10 mouse cellular contexts compared by ENCODE assay signal in the genomic region with DNA sequence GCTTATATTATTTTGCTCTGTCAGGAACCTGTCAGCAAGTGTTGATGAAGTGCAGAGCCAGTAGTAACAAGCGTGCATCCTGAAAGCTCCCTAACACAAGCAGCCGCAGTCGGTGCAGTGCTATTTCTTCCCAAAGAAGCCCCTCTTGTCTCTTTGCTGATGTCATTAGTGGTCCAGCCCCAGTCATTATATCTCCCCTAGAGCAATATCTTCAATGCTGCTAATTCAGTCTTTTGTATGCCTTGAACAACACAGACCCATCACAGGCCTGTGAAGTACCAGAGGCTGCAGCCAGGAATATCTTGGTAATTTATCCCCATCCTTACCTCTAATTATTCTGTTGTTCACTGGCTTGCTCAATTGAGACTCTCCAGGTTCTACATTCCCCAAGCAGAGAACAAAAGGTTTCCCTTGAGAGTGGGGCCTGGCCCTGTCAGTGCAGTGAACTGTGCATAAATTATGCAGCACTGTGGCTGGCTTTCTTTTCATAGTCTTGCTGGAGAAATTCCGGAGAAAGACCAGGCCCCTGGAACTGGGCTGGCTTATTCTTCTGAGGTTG.
DNase-seq lines count a peak whose midpoint lies in the region; ATAC-seq lines count a peak whose summit lies in the region.
"Had no signal": no experiment of that assay in that cellular context is flagged by ENCODE, and none has a peak within 500 bp of the region (broad histone marks: within the 10 kb centered on the region; RNA-seq: fewer than 3 reads in every experiment).

No protein-coding gene starts in this region.

- no peaks in the 10 kb centered on the region for H3K9me3 ChIP-seq in embryonic facial prominence, embryonic 12.5 days
- H3K9me3 ChIP-seq in neural tube, embryonic 11.5 days (ENCODE audit: control insufficient read depth, low read length): no peaks in the 10 kb centered on the region

- H3K9ac ChIP-seq in embryonic facial prominence, embryonic 12.5 days: no peak overlapping the region
- no peak overlapping the region for H3K9ac ChIP-seq in neural tube, embryonic 11.5 days (ENCODE audit: low read length)

- H3K27me3 ChIP-seq in embryonic facial prominence, embryonic 12.5 days: no peaks in the 10 kb centered on the region
- H3K27me3 ChIP-seq in neural tube, embryonic 11.5 days (ENCODE audit: control insufficient read depth, insufficient read depth, low read length): no peaks in the 10 kb centered on the region

- peaks cover 13% of the 10 kb centered on the region for H3K4me1 ChIP-seq in embryonic facial prominence, embryonic 12.5 days
- peaks cover 10% of the 10 kb centered on the region for H3K4me1 ChIP-seq in neural tube, embryonic 11.5 days (ENCODE audit: control insufficient read depth, insufficient read depth, low read length)

- peak; percentile 28 for DNase-seq in adrenal gland, adult 2 months
- no peak for DNase-seq in adrenal gland, postnatal 4 days (ENCODE audit: low spot score in 2 of 2)
- peak; percentile 29 for DNase-seq in kidney, adult 18-20 months
- DNase-seq in neural tube, embryonic 11.5 days (ENCODE audit: low spot score): peak; percentile 68
- DNase-seq in cerebellum, adult 18-20 months: no peak
- DNase-seq in lung, adult 18-20 months: no peak

- WGBS in embryonic facial prominence, embryonic 12.5 days: 21% methylated on average over 4 of the region's 4 CpGs
- 2% methylated on average over 4 of the region's 4 CpGs for WGBS in neural tube, embryonic 11.5 days

- peak overlapping the region; percentile 24; the same call in 1 of the 2 replicates for H3K27ac ChIP-seq in embryonic facial prominence, embryonic 12.5 days
- H3K27ac ChIP-seq in neural tube, embryonic 11.5 days (ENCODE audit: low read depth, low read length): peak overlapping the region; percentile 36
- H3K27ac ChIP-seq: macrophage had no signal

- no peak overlapping the region for H3K4me2 ChIP-seq in embryonic facial prominence, embryonic 12.5 days (replicated peaks)
- H3K4me2 ChIP-seq in neural tube, embryonic 11.5 days (ENCODE audit: low read depth): no peak overlapping the region

- peak; percentile 79 for ATAC-seq in embryonic facial prominence, embryonic 12.5 days (ENCODE audit: insufficient number of reproducible peaks, insufficient read depth, low FRiP score, low TSS enrichment)
- peak; percentile 95 for ATAC-seq in neural tube, embryonic 11.5 days (ENCODE audit: insufficient read depth, low FRiP score, low TSS enrichment)
- ATAC-seq in activated CD4-positive, CD25-positive, alpha-beta regulatory T cell, adult 4 months: no peak

- H3K36me3 ChIP-seq in embryonic facial prominence, embryonic 12.5 days: no peaks in the 10 kb centered on the region
- no peaks in the 10 kb centered on the region for H3K36me3 ChIP-seq in neural tube, embryonic 11.5 days (ENCODE audit: control insufficient read depth, insufficient read depth, low read length)

- H3K4me3 ChIP-seq in embryonic facial prominence, embryonic 12.5 days: no peak overlapping the region
- no peak overlapping the region for H3K4me3 ChIP-seq in neural tube, embryonic 11.5 days (ENCODE audit: low read depth, low read length)
- H3K4me3 ChIP-seq: erythroblast, embryonic 14.5 days had no signal

Comparison
In these comparisons a context has a peak if more than half of its experiments do, and no peak if none do; other contexts are left out.
1. DNase-seq: peak in adrenal gland, adult 2 months (single experiment), kidney, adult 18-20 months (single experiment) and neural tube, embryonic 11.5 days (single experiment); none in adrenal gland, postnatal 4 days (0 of 2), cerebellum, adult 18-20 months (0 of 2) and lung, adult 18-20 months (0 of 2).